Mouse (Mus musculus) myocyte (in vitro differentiated cells): ENCODE results near the gene Naxd. TPM values are rescaled to one million over a fixed set of nuclear protein-coding genes. Genes with fewer than 3 reads are reported as not detected.
"Not testable (repeated sequence)": the region's sequence is repeated elsewhere in the genome, so short reads cannot be mapped to it uniquely, and the experiment has no call there.

ENCODE experiments used
- H3K27me3 ChIP-seq: one replicate; pipeline ENCODE4 v1.6.1; 2011; ENCODE audit not compliant: control insufficient read depth, insufficient read depth, insufficient read length
- H3K36me3 ChIP-seq: one replicate; pipeline ENCODE4 v1.6.1; 2011; ENCODE audit not compliant: control insufficient read depth, insufficient read depth
- H3K4me2 ChIP-seq: one replicate; pipeline ENCODE4 v1.6.1; 2011; ENCODE audit warnings: low read depth, control low read depth
- H3K4me3 ChIP-seq: one replicate; pipeline ENCODE4 v1.5.1; 2011; ENCODE audit warnings: mild to moderate bottlenecking, control low read depth, moderate library complexity
- H3K79me2 ChIP-seq: one replicate; pipeline ENCODE4 v1.6.1; 2011; ENCODE audit not compliant: control insufficient read depth, insufficient read depth
- H3ac ChIP-seq: one replicate; pipeline ENCODE4 v1.6.1; 2011; ENCODE audit not compliant: control insufficient read depth, insufficient read length
- CEBPB ChIP-seq: IDR thresholded peaks from 2 replicates; pipeline ENCODE4 v1.6.1; 2011; ENCODE audit warnings: mild to moderate bottlenecking, moderate library complexity; ENCODE audit not compliant: poor library complexity, insufficient read depth, severe bottlenecking
- E2F4 ChIP-seq: IDR thresholded peaks from one replicate; pipeline ENCODE4 v1.6.1; 2011; ENCODE audit warnings: mild to moderate bottlenecking, control low read depth, moderate library complexity; ENCODE audit not compliant: insufficient read depth
- MAX ChIP-seq: IDR thresholded peaks from one replicate; pipeline ENCODE4 v1.6.1; 2011; ENCODE audit warnings: low read depth, mild to moderate bottlenecking, control low read depth
- MYOD1 ChIP-seq, 3 experiments: IDR thresholded peaks; one replicate each; pipeline ENCODE4 v1.6.1; 2011; ENCODE audit warnings: control low read depth in 2 of 3, low read depth in 2 of 3, mild to moderate bottlenecking in 2 of 3, moderate library complexity in 1 of 3; ENCODE audit not compliant: insufficient read length in 2 of 3, control insufficient read depth in 1 of 3
- MYOG ChIP-seq, 3 experiments: IDR thresholded peaks; one replicate each; pipeline ENCODE4 v1.6.1; 2011; ENCODE audit warnings: control low read depth in 2 of 3, low read depth in 2 of 3, mild to moderate bottlenecking in 2 of 3; ENCODE audit not compliant: insufficient read length in 2 of 3, control insufficient read depth in 1 of 3, insufficient read depth in 1 of 3
- POLR2A ChIP-seq: IDR thresholded peaks from one replicate; pipeline ENCODE4 v1.6.1; 2011; ENCODE audit warnings: low read depth, mild to moderate bottlenecking, control low read depth, moderate library complexity; ENCODE audit not compliant: insufficient read length
- POLR2AphosphoS2 ChIP-seq: IDR thresholded peaks from one replicate; pipeline ENCODE4 v1.6.1; 2011; ENCODE audit warnings: low read depth, control low read depth; ENCODE audit not compliant: insufficient read length
- REST ChIP-seq: IDR thresholded peaks from one replicate; pipeline ENCODE4 v1.6.1; 2011; ENCODE audit warnings: mild to moderate bottlenecking, control low read depth, moderate library complexity; ENCODE audit not compliant: insufficient read depth, insufficient read length
- SRF ChIP-seq: IDR thresholded peaks from one replicate; pipeline ENCODE4 v1.6.1; 2011; ENCODE audit warnings: low read depth; ENCODE audit not compliant: control insufficient read depth, insufficient read length
- TCF12 ChIP-seq: IDR thresholded peaks from one replicate; pipeline ENCODE4 v1.6.1; 2011; ENCODE audit warnings: mild to moderate bottlenecking, control low read depth; ENCODE audit not compliant: poor library complexity, insufficient read depth, severe bottlenecking
- TCF3 ChIP-seq: IDR thresholded peaks from one replicate; pipeline ENCODE4 v1.6.1; 2011; ENCODE audit warnings: low read depth, control low read depth; ENCODE audit not compliant: insufficient read length
- USF1 ChIP-seq: IDR thresholded peaks from one replicate; pipeline ENCODE4 v1.6.1; 2011; ENCODE audit warnings: low read depth, mild to moderate bottlenecking, control low read depth, moderate library complexity
- polyA plus RNA-seq: library from polyadenylated mRNA; unstranded; fragments of >200 nt; fragmentation: generic; extraction: Trizol; gene quantifications from one replicate; pipeline ENCODE4 v1.2.1, GENCODE M21; 2012; ENCODE audit warnings: missing spikeins

The Naxd gene
- polyA plus RNA-seq, 1 experiment, result 89.2 TPM

DNA sequence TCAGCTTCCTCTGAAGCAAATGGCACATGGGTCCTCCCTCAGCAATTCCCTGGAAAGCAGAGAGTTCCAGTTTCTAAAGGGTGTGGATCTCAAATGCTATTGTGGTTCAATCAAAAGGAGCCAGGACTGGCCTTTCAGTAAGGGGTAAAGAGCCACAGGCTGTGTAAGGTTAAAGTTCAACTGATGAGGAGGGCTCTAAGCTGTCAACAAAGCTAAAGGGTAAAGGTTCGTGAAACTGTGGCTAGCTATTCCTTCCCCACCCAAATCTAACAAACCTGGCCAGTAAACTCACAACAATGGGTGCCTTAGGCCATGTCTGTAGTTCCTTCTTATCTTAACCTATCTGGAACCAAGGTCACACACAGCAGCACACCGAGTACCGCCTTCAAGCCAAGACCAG, 15.4 kb upstream of the Naxd start:
- no peaks in the 10 kb centered on the region for H3K79me2 ChIP-seq
- TF ChIP-seq POLR2A, result no peak
- TF ChIP-seq MAX, result no peak
- no peak for TF ChIP-seq REST
- TF ChIP-seq USF1, result no peak
- H3K4me2 ChIP-seq, result no peak overlapping the region
- H3K36me3 ChIP-seq, result no peaks in the 10 kb centered on the region
- H3K4me3 ChIP-seq, result no peak overlapping the region
- peaks cover 6% of the 10 kb centered on the region for H3K27me3 ChIP-seq
- no peak overlapping the region for H3ac ChIP-seq

DNA sequence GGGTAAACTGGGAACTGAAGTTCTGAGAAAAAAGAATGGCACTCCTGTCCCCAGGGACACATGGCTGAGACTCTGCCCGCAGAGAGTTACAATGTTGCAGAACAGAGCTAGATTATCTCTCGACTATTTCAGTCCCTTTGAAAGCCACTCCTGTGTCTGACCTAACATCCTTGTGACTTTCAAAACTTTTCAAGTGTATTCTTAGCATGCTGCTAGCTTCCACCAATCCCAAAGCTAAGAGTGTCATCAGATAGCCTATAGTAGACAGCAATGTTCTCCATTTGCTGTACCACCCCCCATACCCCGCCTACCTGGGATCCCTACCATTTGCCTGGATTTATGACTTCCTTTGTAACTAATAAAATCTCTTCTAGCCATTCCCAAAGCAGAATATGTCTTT, 14.8 kb upstream of the Naxd start:
- H3K4me2 ChIP-seq, result no peak overlapping the region

DNA sequence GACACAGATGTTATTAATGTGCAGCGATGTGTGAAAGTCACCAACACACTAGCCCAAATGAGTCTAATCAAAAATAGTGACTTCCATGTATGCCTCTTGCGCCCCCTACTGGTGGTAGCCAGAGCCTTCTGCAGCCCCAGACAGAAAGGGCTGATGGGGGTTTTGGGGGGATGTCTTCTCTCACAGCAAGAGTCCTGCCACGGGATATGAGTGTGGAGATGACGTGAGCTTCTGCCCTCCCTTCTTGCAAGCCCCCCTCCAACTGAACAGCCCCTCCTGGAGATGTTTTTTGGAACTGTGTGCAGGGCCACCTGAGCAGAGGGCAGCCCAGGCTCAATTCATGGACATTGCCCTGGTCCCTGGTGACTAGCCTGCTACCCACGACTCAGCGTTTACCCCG, 11.2 kb upstream of the Naxd start:
- no peak overlapping the region for H3K4me3 ChIP-seq
- no peaks in the 10 kb centered on the region for H3K79me2 ChIP-seq
- no peak for TF ChIP-seq SRF
- TF ChIP-seq MYOG (IDR thresholded peaks at IDR 0.05; ENCODE audit: control insufficient read depth in 1 of 3, insufficient read depth in 1 of 3, insufficient read length in 2 of 3, low read depth in 2 of 3), result no peak
- no peak for TF ChIP-seq MAX
- no peak for TF ChIP-seq TCF12
- TF ChIP-seq TCF3, result no peak
- TF ChIP-seq USF1, result no peak
- no peak for TF ChIP-seq REST
- no peak for TF ChIP-seq POLR2A
- TF ChIP-seq POLR2AphosphoS2, result no peak
- TF ChIP-seq MYOD1 (IDR thresholded peaks at IDR 0.05; ENCODE audit: control insufficient read depth in 1 of 3, insufficient read length in 2 of 3, low read depth in 2 of 3), result no peak
- no peak for TF ChIP-seq E2F4
- no peak for TF ChIP-seq CEBPB
- H3ac ChIP-seq, result no peak overlapping the region
- peak overlapping the region; percentile 44 for H3K4me2 ChIP-seq
- no peaks in the 10 kb centered on the region for H3K36me3 ChIP-seq
- H3K27me3 ChIP-seq, result peaks cover 9% of the 10 kb centered on the region

More for the DNA sequence above, 14.8 kb upstream of the Naxd start:
- TF ChIP-seq TCF12 (no peak), MYOD1 (IDR thresholded peaks at IDR 0.05; ENCODE audit: control insufficient read depth in 1 of 3, insufficient read length in 2 of 3, low read depth in 2 of 3) (no peak), REST (no peak), SRF (no peak), TCF3 (no peak), POLR2AphosphoS2 (no peak), POLR2A (no peak), E2F4 (no peak), USF1 (no peak), CEBPB (no peak), MYOG (IDR thresholded peaks at IDR 0.05; ENCODE audit: control insufficient read depth in 1 of 3, insufficient read depth in 1 of 3, insufficient read length in 2 of 3, low read depth in 2 of 3) (no peak), MAX (no peak)
- no peaks in the 10 kb centered on the region for H3K79me2 ChIP-seq
- H3K4me3 ChIP-seq, result no peak overlapping the region
- H3K36me3 ChIP-seq, result no peaks in the 10 kb centered on the region
- H3ac ChIP-seq, result no peak overlapping the region
- peaks cover 6% of the 10 kb centered on the region for H3K27me3 ChIP-seq

DNA sequence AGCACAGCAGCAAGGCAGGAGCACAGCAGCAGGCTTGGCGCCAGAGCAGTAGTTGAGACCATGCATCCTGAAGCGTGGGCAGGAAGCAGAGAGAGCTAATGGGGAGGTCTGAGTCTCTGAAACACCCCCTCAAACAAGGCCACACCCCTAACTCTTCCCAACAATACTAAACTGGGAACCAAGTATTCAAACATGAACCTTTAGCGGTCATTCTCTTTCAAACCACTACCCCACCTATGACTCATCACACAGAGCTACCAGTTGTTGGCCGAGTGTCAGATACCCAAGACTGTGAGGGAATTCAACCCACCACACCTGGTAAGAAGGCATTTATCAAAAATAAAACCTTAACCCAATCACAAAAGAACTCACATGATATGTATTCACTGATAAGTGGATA, 10.1 kb upstream of the Naxd start:
- H3K79me2 ChIP-seq, result no peaks in the 10 kb centered on the region
- no peaks in the 10 kb centered on the region for H3K36me3 ChIP-seq
- no peak overlapping the region for H3K4me3 ChIP-seq
- no peak for TF ChIP-seq SRF
- no peak for TF ChIP-seq TCF3
- TF ChIP-seq MYOG (IDR thresholded peaks at IDR 0.05; ENCODE audit: control insufficient read depth in 1 of 3, insufficient read depth in 1 of 3, insufficient read length in 2 of 3, low read depth in 2 of 3), result no peak
- TF ChIP-seq POLR2AphosphoS2, result no peak
- no peak for TF ChIP-seq CEBPB
- TF ChIP-seq POLR2A, result no peak
- TF ChIP-seq TCF12, result no peak
- no peak for TF ChIP-seq USF1
- no peak for TF ChIP-seq REST
- TF ChIP-seq E2F4, result no peak
- no peak for TF ChIP-seq MAX
- TF ChIP-seq MYOD1 (IDR thresholded peaks at IDR 0.05; ENCODE audit: control insufficient read depth in 1 of 3, insufficient read length in 2 of 3, low read depth in 2 of 3), result no peak
- peak overlapping the region; percentile 44 for H3K4me2 ChIP-seq
- H3K27me3 ChIP-seq, result peaks cover 14% of the 10 kb centered on the region
- no peak overlapping the region for H3ac ChIP-seq

DNA sequence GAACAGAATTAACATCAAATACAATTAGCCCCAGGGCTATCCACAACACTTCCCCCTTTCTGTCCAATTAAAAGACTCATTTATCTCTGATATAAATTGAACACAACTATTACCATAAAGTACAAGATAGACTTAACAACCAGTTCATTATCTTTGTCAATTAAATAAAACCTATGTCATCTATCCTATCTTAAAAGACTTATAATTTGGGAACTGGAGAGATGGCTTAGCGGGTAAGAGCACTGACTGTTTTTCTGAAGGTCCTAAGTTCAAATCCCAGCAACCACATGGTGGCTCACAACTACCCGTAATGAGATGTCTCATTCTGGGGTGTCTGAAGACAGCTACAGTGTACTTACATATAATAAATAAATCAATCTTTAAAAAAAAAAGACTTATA, 5.0 kb upstream of the Naxd start:
- peaks cover 14% of the 10 kb centered on the region for H3K27me3 ChIP-seq
- H3K4me3 ChIP-seq, H3ac ChIP-seq, H3K4me2 ChIP-seq, H3K36me3 ChIP-seq, H3K79me2 ChIP-seq: not testable (repeated sequence)
